Mouse (Mus musculus) retina, postnatal 1 day (tissue): ENCODE results near the gene Csta1.

Experiments used
- DNase-seq: peaks from one replicate; pipeline ENCODE4 v3.0.0-alpha.2; 2012

Gene Csta1

GRCm38 (mm10) chr16:36071071-36071449, 60.0 kb downstream of the Csta1 start:
- DNase-seq: no peak
